Mouse (Mus musculus) lung, embryonic 15.5 days (tissue): ENCODE data around the gene Pcsk5. TPM values are rescaled to one million over a fixed set of nuclear protein-coding genes. Genes with fewer than 3 reads are reported as not detected.

ENCODE experiments used
- ATAC-seq: fragments of 200-750 bp; cut with Nextera tagmentation; 2 replicates; pipeline ENCODE4 v1.8.0; 2017; ENCODE audit warnings: moderate number of reproducible peaks, borderline replicate concordance; ENCODE audit not compliant: low FRiP score, low TSS enrichment; ENCODE audit errors: extremely low read depth
- H3K27ac ChIP-seq: fragments of 300-500 bp; sonication (generic); 2 replicates; pipeline ENCODE4 v1.5.1; 2015; ENCODE audit warnings: moderate library complexity, mild to moderate bottlenecking, inconsistent platforms
- H3K27me3 ChIP-seq: fragments of 300-500 bp; sonication (generic); 2 replicates; pipeline ENCODE4 v1.6.1; 2015; ENCODE audit warnings: inconsistent platforms
- H3K36me3 ChIP-seq: fragments of 300-500 bp; sonication (generic); 2 replicates; pipeline ENCODE4 v1.6.1; 2015; ENCODE audit warnings: inconsistent platforms
- H3K4me1 ChIP-seq: fragments of 300-500 bp; sonication (generic); 2 replicates; pipeline ENCODE4 v1.6.1; 2015; ENCODE audit warnings: inconsistent platforms
- H3K4me2 ChIP-seq: fragments of 300-500 bp; sonication (generic); 2 replicates; pipeline ENCODE4 v1.6.1; 2015; ENCODE audit warnings: inconsistent platforms, mild to moderate bottlenecking, moderate library complexity
- H3K4me3 ChIP-seq: fragments of 300-500 bp; sonication (generic); 2 replicates; pipeline ENCODE4 v1.5.1; 2015; ENCODE audit warnings: mild to moderate bottlenecking, inconsistent platforms
- H3K9ac ChIP-seq: fragments of 300-500 bp; sonication (generic); 2 replicates; pipeline ENCODE4 v1.6.1; 2015; ENCODE audit warnings: inconsistent platforms
- H3K9me3 ChIP-seq: fragments of 300-500 bp; sonication (generic); 2 replicates; pipeline ENCODE4 v1.6.1; 2016; ENCODE audit warnings: inconsistent platforms
- WGBS: fragments of 180-500 bp; shearing (Covaris S2); methylation state at CpG from one replicate; pipeline ENCODE4 v1.1.7; 2015; 5-methylcytosine and 5-hydroxymethylcytosine counted together
- polyA plus RNA-seq: library from polyadenylated mRNA; unstranded; fragments of >200 nt; fragmentation: Nextera tagmentation; extraction: Ambion mirVana; gene quantifications from 2 replicates; pipeline ENCODE4 v1.2.1, GENCODE M21; 2015

The Pcsk5 gene
- polyA plus RNA-seq, 1 experiment from 2014 or later = 24.6 TPM

GRCm38 (mm10) chr19:17554571-17554970, 282.9 kb downstream of the Pcsk5 start:
- Histone ChIP-seq H3K9me3 (no peaks in the 10 kb centered on the region), H3K4me3 (no peak overlapping the region), H3K27me3 (no peaks in the 10 kb centered on the region), H3K27ac (no peak overlapping the region), H3K4me2 (no peak overlapping the region), H3K4me1 (no peaks in the 10 kb centered on the region), H3K9ac (no peak overlapping the region), H3K36me3 (no peaks in the 10 kb centered on the region)
- 87% methylated on average over 2 of the region's 2 CpGs for WGBS
- ATAC-seq = no peak

DNA sequence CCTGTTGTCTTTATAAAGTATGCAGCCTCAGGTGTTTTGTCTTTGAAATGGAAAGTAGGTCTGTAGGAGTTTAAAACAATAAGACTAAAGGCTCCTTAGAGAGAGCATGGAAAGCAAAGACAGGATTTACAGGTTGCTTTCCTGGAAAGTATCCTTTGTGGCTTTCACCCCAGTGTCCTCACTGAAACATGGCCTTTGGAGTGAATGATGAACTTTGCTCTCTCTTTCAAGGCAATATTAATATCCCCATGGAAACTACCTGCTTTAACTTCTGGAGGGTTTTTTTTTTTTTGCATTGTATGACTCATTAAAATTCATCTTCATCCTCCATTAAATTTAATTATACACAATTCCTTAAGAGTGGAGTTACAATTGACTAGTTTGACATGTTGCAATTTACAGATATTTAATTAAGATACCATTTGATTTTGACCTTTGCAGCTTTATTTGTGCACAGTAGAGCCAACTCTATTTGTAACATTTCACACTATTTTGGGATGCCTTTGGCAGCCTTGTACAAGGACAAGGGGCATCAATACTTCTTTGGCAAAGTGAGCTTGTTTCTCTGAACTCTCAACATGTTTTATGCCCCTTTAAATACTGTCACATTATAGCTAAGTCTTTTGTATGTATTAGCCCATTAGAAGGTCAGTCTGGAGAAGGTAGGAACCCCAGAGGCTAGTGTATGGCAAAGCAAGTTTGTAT, 283.9 kb downstream of the Pcsk5 start:
- no peaks in the 10 kb centered on the region for H3K36me3 ChIP-seq
- no peak overlapping the region for H3K4me2 ChIP-seq
- H3K4me1 ChIP-seq = no peaks in the 10 kb centered on the region
- H3K27ac ChIP-seq = no peak overlapping the region
- no peaks in the 10 kb centered on the region for H3K9me3 ChIP-seq
- H3K9ac ChIP-seq = no peak overlapping the region
- no peaks in the 10 kb centered on the region for H3K27me3 ChIP-seq
- no peak for ATAC-seq
- H3K4me3 ChIP-seq = no peak overlapping the region

DNA sequence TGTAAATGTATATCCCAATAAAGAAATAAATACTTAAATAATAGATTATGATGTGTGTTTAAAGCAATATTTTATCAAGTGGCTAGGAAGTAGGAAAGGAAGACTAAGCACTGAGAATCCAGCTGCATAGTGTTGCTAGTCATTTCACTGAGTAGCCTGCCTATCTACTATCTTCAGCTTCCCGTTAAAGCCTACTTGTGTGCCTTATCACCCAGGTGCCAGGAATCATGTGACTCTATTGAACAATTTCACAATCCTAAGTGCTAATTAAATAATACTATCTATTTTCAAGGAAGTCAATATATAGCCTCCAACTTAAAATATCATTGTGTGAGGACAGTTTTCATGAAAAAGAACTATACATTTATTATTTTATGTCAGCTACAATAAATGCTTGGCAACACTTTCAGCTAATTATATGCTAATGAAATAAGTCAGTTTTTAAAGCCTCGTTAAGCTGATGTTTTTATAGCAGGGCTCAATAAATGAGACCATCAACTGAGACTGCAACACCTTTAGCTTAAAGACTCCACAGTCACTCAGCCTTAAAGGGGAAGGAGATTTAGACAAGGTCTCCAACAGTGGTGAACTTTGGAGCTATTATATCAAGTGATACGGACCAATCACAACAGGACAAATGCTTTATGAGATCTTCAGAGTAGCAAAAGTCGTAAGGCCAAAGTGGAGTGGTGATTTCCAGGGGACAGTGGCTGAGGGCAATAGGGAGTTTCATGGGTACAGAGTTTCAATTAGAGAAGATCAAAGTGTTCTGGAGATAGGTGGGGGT, 308.5 kb downstream of the Pcsk5 start:
- no peaks in the 10 kb centered on the region for H3K4me1 ChIP-seq
- no peak overlapping the region for H3K4me2 ChIP-seq
- H3K9ac ChIP-seq = no peak overlapping the region
- no peak for ATAC-seq
- WGBS = 59% methylated on average over 4 of the region's 4 CpGs
- no peaks in the 10 kb centered on the region for H3K27me3 ChIP-seq
- no peak overlapping the region for H3K4me3 ChIP-seq
- no peaks in the 10 kb centered on the region for H3K36me3 ChIP-seq
- no peak overlapping the region for H3K27ac ChIP-seq
- H3K9me3 ChIP-seq = no peaks in the 10 kb centered on the region

GRCm38 (mm10) chr19:17525558-17525957, 311.9 kb downstream of the Pcsk5 start:
- Histone ChIP-seq H3K4me3 (no peak overlapping the region), H3K4me2 (no peak overlapping the region), H3K9me3 (no peaks in the 10 kb centered on the region), H3K27me3 (no peaks in the 10 kb centered on the region), H3K4me1 (no peaks in the 10 kb centered on the region), H3K27ac (no peak overlapping the region), H3K9ac (no peak overlapping the region), H3K36me3 (no peaks in the 10 kb centered on the region)
- ATAC-seq = no peak
- WGBS = 70% methylated on average over 1 of the region's 1 CpGs

DNA sequence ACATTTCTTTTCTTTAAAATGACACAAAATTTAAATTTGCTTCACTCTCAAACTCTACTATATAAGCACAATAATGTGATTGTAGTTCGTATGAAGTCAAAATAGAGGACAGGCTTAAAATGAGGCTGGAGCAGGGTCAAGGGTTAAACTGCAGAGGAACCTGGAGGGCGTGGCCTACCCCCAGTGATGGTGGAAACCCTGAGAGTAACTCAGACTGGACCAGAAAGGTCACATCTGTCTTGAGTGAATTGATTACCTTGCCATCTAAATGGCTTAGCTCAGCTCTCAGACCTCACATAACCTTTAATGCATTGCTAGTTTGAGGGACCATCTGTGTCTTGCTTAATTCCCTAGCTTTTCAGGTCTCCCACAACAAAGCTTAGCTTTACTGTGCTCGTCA, 323.0 kb downstream of the Pcsk5 start:
- Histone ChIP-seq H3K9me3 (no peaks in the 10 kb centered on the region), H3K27me3 (no peaks in the 10 kb centered on the region), H3K36me3 (no peaks in the 10 kb centered on the region), H3K9ac (no peak overlapping the region), H3K27ac (no peak overlapping the region), H3K4me2 (no peak overlapping the region), H3K4me1 (no peaks in the 10 kb centered on the region), H3K4me3 (no peak overlapping the region)
- 46% methylated on average over 3 of the region's 3 CpGs for WGBS
- no peak for ATAC-seq

DNA sequence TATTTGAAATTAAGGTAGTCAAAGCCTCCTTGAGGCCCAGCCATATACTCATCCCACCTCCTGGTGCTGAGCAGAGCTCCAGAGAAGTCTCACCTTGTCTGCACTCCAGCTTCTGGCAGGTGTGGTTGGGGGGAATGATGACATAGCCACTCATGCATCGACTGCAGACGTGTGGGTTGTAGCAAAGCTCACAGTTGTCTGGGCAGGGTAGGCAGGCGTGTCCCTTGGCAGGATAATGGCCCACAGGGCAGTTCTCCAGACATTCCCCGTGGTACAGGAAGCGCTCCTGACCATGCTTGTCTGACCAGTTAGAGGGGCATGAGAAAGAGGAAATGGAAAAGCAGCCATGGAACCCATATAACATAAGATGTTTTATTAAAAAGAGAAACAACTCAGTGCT, 326.1 kb downstream of the Pcsk5 start:
- Histone ChIP-seq H3K4me1 (no peaks in the 10 kb centered on the region), H3K9ac (no peak overlapping the region), H3K4me3 (no peak overlapping the region), H3K27me3 (no peaks in the 10 kb centered on the region), H3K36me3 (no peaks in the 10 kb centered on the region), H3K9me3 (no peaks in the 10 kb centered on the region), H3K4me2 (no peak overlapping the region), H3K27ac (no peak overlapping the region)
- no peak for ATAC-seq
- 69% methylated on average over 5 of the region's 5 CpGs for WGBS

GRCm38 (mm10) chr19:17504212-17504611, 333.2 kb downstream of the Pcsk5 start:
- WGBS = 66% methylated on average over 6 of the region's 6 CpGs
- Histone ChIP-seq H3K9me3 (no peaks in the 10 kb centered on the region), H3K4me2 (no peak overlapping the region), H3K27me3 (no peaks in the 10 kb centered on the region), H3K4me1 (no peaks in the 10 kb centered on the region), H3K4me3 (no peak overlapping the region), H3K36me3 (no peaks in the 10 kb centered on the region), H3K27ac (no peak overlapping the region), H3K9ac (no peak overlapping the region)
- ATAC-seq = no peak

DNA sequence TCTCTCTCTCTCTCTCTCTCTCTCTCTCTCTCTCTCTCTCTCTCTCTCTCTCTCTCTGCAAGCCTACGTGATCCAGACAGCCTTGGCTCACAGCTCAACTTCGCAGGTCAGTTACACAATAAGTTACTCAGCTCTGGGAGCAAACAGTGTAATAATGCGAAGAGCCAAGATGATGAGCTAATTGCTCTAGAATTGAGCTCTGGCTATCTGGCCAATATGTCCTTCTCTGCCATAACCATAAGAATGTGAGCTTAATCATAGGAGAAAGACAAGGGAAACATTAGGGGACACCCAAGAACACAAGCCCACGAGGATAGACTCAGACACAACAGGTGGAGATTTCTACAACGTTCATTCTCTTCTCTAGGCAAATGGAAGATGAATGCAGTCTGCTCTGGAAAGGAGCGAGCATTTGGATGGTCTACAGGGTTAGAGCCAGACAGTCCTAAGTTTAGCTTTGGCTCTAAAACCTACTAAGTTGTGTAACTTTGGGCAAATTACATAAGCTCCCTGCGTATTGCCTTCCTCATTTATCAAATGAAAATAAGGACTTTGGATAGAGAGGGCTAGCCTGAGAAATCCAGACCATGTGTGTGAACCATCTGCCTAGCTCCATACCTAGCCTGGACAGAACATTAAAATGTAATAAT, 338.7 kb downstream of the Pcsk5 start:
- no peaks in the 10 kb centered on the region for H3K9me3 ChIP-seq
- H3K4me2 ChIP-seq = no peak overlapping the region
- no peaks in the 10 kb centered on the region for H3K36me3 ChIP-seq
- ATAC-seq = no peak
- H3K27ac ChIP-seq = no peak overlapping the region
- no peak overlapping the region for H3K4me3 ChIP-seq
- 66% methylated on average over 7 of the region's 7 CpGs for WGBS
- no peaks in the 10 kb centered on the region for H3K4me1 ChIP-seq
- H3K9ac ChIP-seq = no peak overlapping the region
- H3K27me3 ChIP-seq = no peaks in the 10 kb centered on the region

GRCm38 (mm10) chr19:17496131-17496530, 341.3 kb downstream of the Pcsk5 start:
- no peak overlapping the region for H3K9ac ChIP-seq
- ATAC-seq = no peak
- WGBS = 92% methylated on average over 1 of the region's 1 CpGs
- H3K27me3 ChIP-seq = no peaks in the 10 kb centered on the region
- no peak overlapping the region for H3K27ac ChIP-seq
- no peaks in the 10 kb centered on the region for H3K36me3 ChIP-seq
- H3K4me2 ChIP-seq = no peak overlapping the region
- no peaks in the 10 kb centered on the region for H3K9me3 ChIP-seq
- H3K4me3 ChIP-seq = no peak overlapping the region
- H3K4me1 ChIP-seq = no peaks in the 10 kb centered on the region

DNA sequence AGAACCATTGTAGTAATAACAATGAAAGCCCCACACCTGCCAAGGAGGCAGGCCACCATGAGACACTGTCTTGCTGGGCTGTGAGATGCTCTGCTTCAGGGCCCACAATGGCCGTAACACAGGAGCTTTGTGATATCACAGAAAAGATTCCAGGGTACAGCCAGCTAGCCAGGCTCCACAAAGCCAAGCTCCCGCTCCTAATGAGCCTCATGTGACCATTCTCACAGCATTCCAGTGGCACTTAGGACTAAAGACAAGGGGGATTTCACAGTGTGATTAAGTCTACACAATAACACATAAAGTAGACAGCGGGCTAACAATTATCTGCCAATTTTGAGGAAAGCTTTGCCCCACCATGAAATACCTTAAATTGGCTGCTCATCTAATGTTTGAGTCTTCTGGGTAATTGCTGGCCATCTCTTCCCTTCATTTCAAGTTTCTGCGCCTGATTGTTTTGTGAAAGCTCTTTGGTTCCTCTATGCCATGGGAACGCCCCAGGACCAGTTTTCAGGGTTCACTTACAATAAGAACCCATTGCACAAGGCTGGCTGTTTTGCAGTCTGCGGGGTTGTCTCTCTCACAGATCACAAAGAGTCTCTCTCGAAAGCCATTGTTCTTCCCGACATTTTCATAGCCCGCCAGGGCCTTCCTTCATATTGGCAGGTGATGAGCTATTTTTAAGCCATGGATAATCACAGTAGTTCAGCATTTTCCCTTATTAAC, 345.4 kb downstream of the Pcsk5 start:
- Histone ChIP-seq H3K27me3 (no peaks in the 10 kb centered on the region), H3K9ac (no peak overlapping the region), H3K9me3 (no peaks in the 10 kb centered on the region), H3K4me2 (no peak overlapping the region), H3K36me3 (no peaks in the 10 kb centered on the region), H3K4me1 (peaks cover 8% of the 10 kb centered on the region), H3K27ac (no peak overlapping the region), H3K4me3 (no peak overlapping the region)
- no peak for ATAC-seq
- 89% methylated on average over 9 of the region's 9 CpGs for WGBS

DNA sequence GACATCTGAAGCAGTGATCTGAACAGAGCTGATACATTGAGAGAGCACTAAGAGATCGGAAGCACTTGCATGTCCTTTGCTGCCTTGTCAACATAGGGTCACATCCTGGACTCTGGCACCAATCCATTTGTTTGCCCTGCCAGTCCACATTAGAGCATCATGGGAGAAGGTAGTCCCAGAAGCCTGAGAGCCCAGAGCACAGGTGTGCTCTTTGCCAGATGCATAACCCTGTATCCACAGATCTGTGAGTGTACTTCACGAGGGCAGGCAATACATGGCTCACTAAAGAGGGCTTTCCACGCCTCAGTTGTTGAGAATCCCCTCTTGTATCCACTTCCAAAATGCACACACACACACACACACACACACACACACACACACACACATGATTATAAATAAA, 346.1 kb downstream of the Pcsk5 start:
- no peak for ATAC-seq
- H3K9me3 ChIP-seq = no peaks in the 10 kb centered on the region
- no peaks in the 10 kb centered on the region for H3K27me3 ChIP-seq
- 91% methylated on average over 3 of the region's 3 CpGs for WGBS
- H3K4me1 ChIP-seq = peaks cover 8% of the 10 kb centered on the region
- H3K4me2 ChIP-seq = no peak overlapping the region
- H3K4me3 ChIP-seq = no peak overlapping the region
- H3K36me3 ChIP-seq = no peaks in the 10 kb centered on the region
- H3K9ac ChIP-seq = no peak overlapping the region
- no peak overlapping the region for H3K27ac ChIP-seq

DNA sequence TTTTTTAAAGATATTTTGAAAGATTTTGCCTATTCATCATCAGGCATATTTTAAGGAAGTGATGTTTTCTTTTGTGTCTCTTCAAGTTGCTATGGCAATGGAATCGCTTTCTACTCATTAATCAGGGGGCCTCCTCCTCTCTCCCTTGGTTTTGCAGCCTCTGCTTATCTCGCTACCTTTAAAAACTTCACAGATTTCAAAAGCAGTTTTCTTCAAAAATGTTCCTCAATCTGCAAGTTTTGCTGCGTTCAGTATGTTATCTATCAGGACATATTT, 347.6 kb downstream of the Pcsk5 start:
- Histone ChIP-seq H3K27ac (no peak overlapping the region), H3K4me1 (peaks cover 8% of the 10 kb centered on the region), H3K4me3 (0 out of 2 replicates have a peak overlapping the region, but pooled peaks have one; percentile 4), H3K4me2 (peak overlapping the region; percentile 33), H3K9ac (no peak overlapping the region), H3K27me3 (no peaks in the 10 kb centered on the region), H3K36me3 (no peaks in the 10 kb centered on the region), H3K9me3 (no peaks in the 10 kb centered on the region)
- WGBS = 24% methylated on average over 3 of the region's 3 CpGs
- ATAC-seq = peak; percentile 23; the same call in 1 of the 2 replicates
